Mouse (Mus musculus) heart, embryonic 11.5 days (tissue): ENCODE measurements around the gene Gm17660. TPM values are rescaled to one million over a fixed set of nuclear protein-coding genes. Genes with fewer than 3 reads are reported as not detected.

Experiments
- ATAC-seq: fragments of 200-750 bp; cut with Nextera tagmentation; replicated peaks from 2 replicates; pipeline ENCODE4 v1.8.0; 2017; ENCODE audit warnings: moderate library complexity; ENCODE audit not compliant: insufficient number of reproducible peaks, low FRiP score, low TSS enrichment
- H3K27ac ChIP-seq: fragments of 300-500 bp; sonication (generic); 2 replicates; pipeline ENCODE4 v1.5.1; 2014; ENCODE audit warnings: mild to moderate bottlenecking, low read depth, low read length
- H3K27me3 ChIP-seq: fragments of 300-500 bp; sonication (generic); 2 replicates; pipeline ENCODE4 v1.6.1; 2014; ENCODE audit warnings: mild to moderate bottlenecking, low read length, mixed read lengths; ENCODE audit not compliant: control insufficient read depth, insufficient read depth
- H3K36me3 ChIP-seq: fragments of 300-500 bp; sonication (generic); 2 replicates; pipeline ENCODE4 v1.6.1; 2014; ENCODE audit warnings: mild to moderate bottlenecking, low read length, moderate library complexity, mixed read lengths; ENCODE audit not compliant: control insufficient read depth, insufficient read depth
- H3K4me1 ChIP-seq: fragments of 300-500 bp; sonication (generic); 2 replicates; pipeline ENCODE4 v1.6.1; 2014; ENCODE audit warnings: low read length; ENCODE audit not compliant: control insufficient read depth, insufficient read depth
- H3K4me2 ChIP-seq: fragments of 300-500 bp; sonication (generic); 2 replicates; pipeline ENCODE4 v1.6.1; 2014; ENCODE audit warnings: mild to moderate bottlenecking, moderate library complexity
- H3K4me3 ChIP-seq: fragments of 300-500 bp; sonication (generic); 2 replicates; pipeline ENCODE4 v1.5.1; 2014; ENCODE audit warnings: low read depth, low read length
- H3K9ac ChIP-seq: fragments of 300-500 bp; sonication (generic); 2 replicates; pipeline ENCODE4 v1.6.1; 2014; ENCODE audit warnings: mild to moderate bottlenecking, low read depth, low read length, moderate library complexity
- H3K9me3 ChIP-seq: fragments of 300-500 bp; sonication (generic); replicated peaks from 2 replicates; pipeline ENCODE4 v1.6.1; 2016; ENCODE audit warnings: low read length; ENCODE audit not compliant: control insufficient read depth
- WGBS: fragments of 180-500 bp; shearing (Covaris S2); extraction: QIAGEN DNeasy Blood & Tissue Kit; methylation state at CpG from one replicate; pipeline ENCODE4 v1.1.7; 2014; ENCODE audit not compliant: insufficient replicate concordance; 5-methylcytosine and 5-hydroxymethylcytosine counted together
- polyA plus RNA-seq: library from polyadenylated mRNA; unstranded; fragments of >200 nt; fragmentation: Nextera tagmentation; extraction: Ambion mirVana; gene quantifications from 2 replicates; pipeline ENCODE4 v1.2.1, GENCODE M21; 2014

The Gm17660 gene
- polyA plus RNA-seq, 1 experiment from 2014 or later: not detected

- H3K9me3 ChIP-seq: no peaks in the 10 kb centered on the region
- peak; percentile 91 for ATAC-seq
- no peak overlapping the region for H3K4me3 ChIP-seq
- H3K36me3 ChIP-seq: no peaks in the 10 kb centered on the region
- 23% methylated on average over 6 of the region's 8 CpGs for WGBS
- H3K9ac ChIP-seq: no peak overlapping the region
- H3K27me3 ChIP-seq: no peaks in the 10 kb centered on the region
- H3K27ac ChIP-seq: peak overlapping the region; percentile 73
- peaks cover 6% of the 10 kb centered on the region; the same call in 1 of the 2 replicates for H3K4me1 ChIP-seq
- 0 out of 2 replicates have a peak overlapping the region, but pooled peaks have one; percentile 19 for H3K4me2 ChIP-seq
Observed at GRCm38 (mm10) chr5:104072272-104072886, 5.0 kb downstream of the Gm17660 start.

GRCm38 (mm10) chr5:104071048-104071447, 6.4 kb downstream of the Gm17660 start:
- Histone ChIP-seq H3K36me3 (no peaks in the 10 kb centered on the region), H3K27ac (no peak overlapping the region), H3K4me3 (no peak overlapping the region), H3K4me2 (no peak overlapping the region), H3K4me1 (peaks cover 6% of the 10 kb centered on the region; the same call in 1 of the 2 replicates), H3K27me3 (no peaks in the 10 kb centered on the region), H3K9ac (no peak overlapping the region), H3K9me3 (no peaks in the 10 kb centered on the region)
- no peak for ATAC-seq
- WGBS: 70% methylated on average over 4 of the region's 4 CpGs

DNA sequence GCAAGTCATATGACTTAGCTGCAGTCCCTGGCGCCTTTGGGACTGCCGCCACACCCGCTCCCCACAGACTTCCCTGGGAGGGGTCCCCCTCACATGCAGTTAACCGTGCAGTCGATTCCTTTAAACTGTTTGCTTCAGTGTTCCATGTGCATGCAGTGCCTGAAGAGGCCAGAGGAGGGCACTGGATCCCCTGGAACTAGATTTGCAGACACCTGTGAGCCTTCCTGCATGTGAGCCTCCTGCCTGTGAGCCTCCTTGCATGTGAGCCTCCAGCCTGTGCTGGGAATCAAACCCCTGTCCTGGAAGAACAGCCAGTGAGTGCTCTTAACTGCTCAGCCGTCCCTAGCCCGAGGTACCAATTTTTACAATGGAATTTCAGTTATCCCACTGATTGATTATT, 8.7 kb downstream of the Gm17660 start:
- H3K4me3 ChIP-seq: no peak overlapping the region
- peaks cover 6% of the 10 kb centered on the region; the same call in 1 of the 2 replicates for H3K4me1 ChIP-seq
- no peak overlapping the region for H3K27ac ChIP-seq
- H3K36me3 ChIP-seq: peaks cover 4% of the 10 kb centered on the region
- 83% methylated on average over 7 of the region's 7 CpGs for WGBS
- no peaks in the 10 kb centered on the region for H3K27me3 ChIP-seq
- no peak overlapping the region for H3K9ac ChIP-seq
- H3K4me2 ChIP-seq: no peak overlapping the region
- ATAC-seq: no peak
- H3K9me3 ChIP-seq: no peaks in the 10 kb centered on the region

DNA sequence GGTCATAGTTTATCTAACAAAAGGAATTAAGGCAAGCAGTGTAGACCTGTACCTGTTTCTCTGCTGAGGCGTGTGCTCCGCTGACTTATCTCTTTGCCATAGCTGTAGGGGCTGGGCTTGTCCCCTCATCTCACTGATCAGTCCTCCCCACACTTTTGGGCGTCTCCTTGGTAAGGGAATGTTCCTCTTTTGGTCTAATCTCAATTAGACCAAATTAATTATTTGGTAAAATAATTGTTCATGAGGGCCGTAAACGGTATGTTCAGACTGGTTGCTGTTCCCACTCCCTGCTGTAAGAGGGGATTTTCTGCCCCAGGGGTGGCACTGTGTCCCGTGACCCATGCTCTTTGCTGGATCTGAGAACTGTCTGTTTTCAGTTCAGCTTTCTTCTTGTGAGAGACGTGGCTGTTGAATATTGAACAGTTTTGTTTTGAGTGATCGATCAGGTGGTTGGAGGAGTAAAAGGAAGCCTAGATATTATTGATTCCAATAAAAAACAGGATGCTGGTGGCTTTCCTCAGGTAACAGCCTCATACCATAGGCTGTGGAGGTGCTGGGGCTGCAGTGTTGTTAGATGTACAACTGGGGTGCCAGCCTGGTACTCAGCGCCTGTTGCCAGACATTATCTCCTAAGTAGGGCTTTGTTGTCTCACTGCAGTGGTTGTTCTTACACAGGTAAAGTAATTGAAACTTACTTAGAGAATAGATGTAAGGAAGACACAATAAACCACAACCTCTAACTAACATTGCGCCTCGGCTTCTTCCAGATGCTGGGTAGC, 14.4 kb downstream of the Gm17660 start:
- Histone ChIP-seq H3K4me1 (no peaks in the 10 kb centered on the region), H3K9me3 (no peaks in the 10 kb centered on the region), H3K27me3 (no peaks in the 10 kb centered on the region), H3K4me3 (no peak overlapping the region), H3K36me3 (peaks cover 17% of the 10 kb centered on the region), H3K27ac (no peak overlapping the region), H3K4me2 (no peak overlapping the region), H3K9ac (no peak overlapping the region)
- 90% methylated on average over 11 of the region's 11 CpGs for WGBS
- no peak for ATAC-seq

DNA sequence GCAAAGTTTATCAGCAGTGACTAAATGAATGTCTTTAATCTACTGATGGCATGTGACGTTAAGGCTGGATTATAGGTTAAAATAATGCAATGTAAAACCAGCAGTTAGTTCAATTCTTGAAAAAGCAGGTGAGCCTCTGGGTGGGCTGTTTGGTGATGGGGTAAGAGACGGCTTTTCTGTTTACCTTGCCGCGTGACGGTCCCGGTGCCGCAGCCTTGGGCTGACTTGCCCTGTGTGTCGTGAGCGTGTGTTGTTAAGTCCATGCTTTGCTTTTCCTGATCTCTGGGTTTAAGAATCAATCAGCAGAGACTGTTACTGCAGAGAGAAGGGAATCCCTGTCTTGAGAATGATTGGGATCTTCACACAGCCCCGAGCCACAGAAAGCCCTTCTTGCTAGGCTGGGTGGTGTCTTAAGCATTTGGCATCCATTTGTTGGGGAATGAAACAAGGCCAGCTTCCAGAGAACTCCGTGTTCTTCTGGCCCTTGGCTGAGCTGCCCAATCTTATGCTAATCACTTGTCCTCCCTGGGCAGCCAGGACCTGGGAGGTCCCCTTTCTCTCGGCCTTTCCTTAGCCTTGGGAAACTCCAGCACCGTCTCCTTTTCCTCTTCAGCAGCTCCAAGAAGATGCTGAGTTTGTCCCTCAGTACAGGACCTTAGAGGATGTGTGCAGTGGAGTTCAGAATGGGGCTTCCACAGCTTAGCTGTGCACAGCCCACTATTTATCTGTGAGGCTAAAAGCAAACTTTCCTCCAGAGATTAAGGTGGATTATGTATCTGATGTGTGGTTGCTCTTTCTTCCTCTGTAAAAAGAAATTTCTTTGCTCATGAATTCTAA, 15.3 kb downstream of the Gm17660 start:
- no peaks in the 10 kb centered on the region for H3K4me1 ChIP-seq
- peaks cover 17% of the 10 kb centered on the region for H3K36me3 ChIP-seq
- no peak overlapping the region for H3K4me2 ChIP-seq
- H3K27ac ChIP-seq: no peak overlapping the region
- no peaks in the 10 kb centered on the region for H3K9me3 ChIP-seq
- ATAC-seq: no peak
- no peaks in the 10 kb centered on the region for H3K27me3 ChIP-seq
- H3K9ac ChIP-seq: no peak overlapping the region
- no peak overlapping the region for H3K4me3 ChIP-seq
- WGBS: 85% methylated on average over 13 of the region's 13 CpGs

- H3K4me3 ChIP-seq: no peak overlapping the region
- H3K27me3 ChIP-seq: no peaks in the 10 kb centered on the region
- no peak overlapping the region for H3K27ac ChIP-seq
- no peak overlapping the region for H3K4me2 ChIP-seq
- no peak for ATAC-seq
- peaks cover 17% of the 10 kb centered on the region for H3K36me3 ChIP-seq
- H3K9ac ChIP-seq: no peak overlapping the region
- H3K9me3 ChIP-seq: no peaks in the 10 kb centered on the region
- H3K4me1 ChIP-seq: no peaks in the 10 kb centered on the region
- 94% methylated on average over 5 of the region's 5 CpGs for WGBS
Observed at GRCm38 (mm10) chr5:104060429-104060828, 17.0 kb downstream of the Gm17660 start.

- WGBS: 85% methylated on average over 9 of the region's 9 CpGs
- Histone ChIP-seq H3K9ac (no peak overlapping the region), H3K36me3 (peaks cover 13% of the 10 kb centered on the region), H3K4me1 (no peaks in the 10 kb centered on the region), H3K4me2 (no peak overlapping the region), H3K4me3 (no peak overlapping the region), H3K27ac (no peak overlapping the region), H3K9me3 (no peaks in the 10 kb centered on the region), H3K27me3 (no peaks in the 10 kb centered on the region)
- no peak for ATAC-seq
Observed at GRCm38 (mm10) chr5:104059628-104060027, 17.8 kb downstream of the Gm17660 start.

DNA sequence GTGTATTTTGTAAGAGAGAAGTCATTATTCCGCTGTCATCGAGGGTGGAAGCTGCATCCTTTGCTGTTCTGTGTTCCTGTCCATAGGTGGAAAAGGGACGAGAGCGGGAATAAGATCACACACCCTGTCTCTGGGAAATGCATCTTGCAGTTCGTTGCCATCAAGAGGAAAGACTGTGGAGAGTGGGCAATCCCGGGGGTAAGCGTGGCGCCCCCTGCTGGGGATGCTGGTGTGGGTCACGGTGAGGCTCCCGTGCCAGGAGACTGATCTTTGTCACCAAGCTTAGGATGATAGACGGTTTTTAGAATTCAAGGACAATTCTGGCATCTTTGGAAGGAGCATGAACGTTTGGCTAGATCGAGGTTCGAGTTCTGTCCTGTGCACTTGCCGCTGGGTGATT, 19.4 kb downstream of the Gm17660 start:
- H3K36me3 ChIP-seq: peaks cover 10% of the 10 kb centered on the region
- no peak overlapping the region for H3K4me3 ChIP-seq
- H3K4me2 ChIP-seq: no peak overlapping the region
- no peak overlapping the region for H3K27ac ChIP-seq
- no peak overlapping the region for H3K9ac ChIP-seq
- WGBS: 64% methylated on average over 15 of the region's 15 CpGs
- no peaks in the 10 kb centered on the region for H3K27me3 ChIP-seq
- H3K4me1 ChIP-seq: no peaks in the 10 kb centered on the region
- ATAC-seq: no peak
- no peaks in the 10 kb centered on the region for H3K9me3 ChIP-seq
